Mouse (Mus musculus) layer of hippocampus, adult 2 months (tissue): ENCODE results near the gene Wfikkn2. TPM values are rescaled to one million over a fixed set of nuclear protein-coding genes. Genes with fewer than 3 reads are reported as not detected.
A peak's percentile ranks its signal among the peaks of the same experiment; 100 is the strongest.

Source experiments
- DNase-seq, 2 experiments: peaks; one replicate each; pipeline ENCODE4 v3.0.0; 2022; ENCODE audit warnings: low spot score in 2 of 2
- H3K27ac ChIP-seq: fragments of 200-600 bp; 2 replicates; pipeline ENCODE4 v1.8.1; 2022
- H3K4me3 ChIP-seq: fragments of 200-600 bp; 2 replicates; pipeline ENCODE4 v1.8.1; 2022; ENCODE audit warnings: mild to moderate bottlenecking
- CTCF ChIP-seq: fragments of 200-600 bp; conservative IDR thresholded peaks from 2 replicates; pipeline ENCODE4 v1.8.1; 2022; ENCODE audit warnings: antibody characterized with exemption, mild to moderate bottlenecking, moderate library complexity
- total RNA-seq, 2 experiments: library from RNA; stranded (reverse); gene quantifications; 2 replicates each; pipeline ENCODE4 v1.2.3; 2021

The Wfikkn2 gene
- total RNA-seq, 2 experiments from 2014 or later, result 0.49 to 0.72 TPM

- no peak for TF ChIP-seq CTCF
- no peak for DNase-seq
- H3K27ac ChIP-seq, result no peak overlapping the region
- no peak overlapping the region for H3K4me3 ChIP-seq
Observed at GRCm38 (mm10) chr11:94253156-94253555, 7.4 kb upstream of the Wfikkn2 start.

DNA sequence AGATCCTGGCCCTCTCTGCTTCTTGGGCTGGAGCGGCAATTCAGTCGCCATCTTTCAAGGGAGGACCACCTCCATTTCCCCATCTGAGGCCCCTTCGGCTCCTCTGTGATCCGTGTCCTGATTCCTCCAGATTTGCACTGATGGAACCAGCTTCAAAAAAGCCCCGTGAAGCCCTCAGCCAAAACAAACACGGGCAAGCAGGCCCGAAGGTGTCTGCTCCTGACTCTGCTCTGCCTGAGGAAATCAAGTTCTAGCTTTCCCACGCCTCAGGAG is 920 bp upstream of the Wfikkn2 start:
- DNase-seq, result no peak
- Histone ChIP-seq H3K27ac (no peak overlapping the region), H3K4me3 (no peak overlapping the region)
- TF ChIP-seq CTCF, result no peak

GRCm38 (mm10) chr11:94244385-94244784 is 1.4 kb downstream of the Wfikkn2 start:
- DNase-seq, result no peak
- Histone ChIP-seq H3K4me3 (no peak overlapping the region), H3K27ac (no peak overlapping the region)
- no peak for TF ChIP-seq CTCF

DNA sequence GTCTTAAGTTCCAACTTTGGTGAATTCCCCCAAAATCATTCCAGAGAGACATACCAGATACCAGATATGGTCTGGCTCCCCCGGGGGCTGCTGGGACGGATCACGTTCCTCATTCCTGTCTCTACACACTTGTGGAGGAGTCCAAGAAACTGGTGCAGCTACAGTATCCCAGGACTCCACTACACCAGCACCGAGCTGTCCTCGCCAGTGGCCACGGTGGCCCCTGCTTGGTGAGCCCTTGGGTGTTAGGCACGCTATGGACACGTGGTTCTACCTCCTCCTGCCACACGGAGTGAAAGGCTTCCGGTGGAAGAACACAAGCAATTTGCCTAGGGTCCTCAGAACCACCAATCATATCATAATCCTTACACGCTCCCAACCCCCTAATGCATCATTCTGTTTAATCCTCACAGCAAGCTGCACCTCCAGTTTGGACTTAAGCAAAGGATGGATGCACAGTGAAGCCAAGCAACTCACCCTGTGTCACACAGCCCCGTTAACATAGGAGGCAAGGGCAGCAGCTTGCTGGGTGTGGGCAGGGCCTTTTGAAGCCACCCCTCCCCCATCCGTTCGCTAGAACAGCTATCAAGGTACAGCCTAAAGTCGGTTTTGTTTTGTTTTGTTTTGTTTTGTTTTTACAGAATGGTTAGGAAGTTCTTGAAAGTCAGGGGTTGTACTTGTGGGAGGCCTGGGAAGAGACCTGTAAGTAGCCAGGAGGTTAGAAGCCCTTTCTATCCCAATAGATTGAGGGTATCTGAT is 2.2 kb downstream of the Wfikkn2 start:
- TF ChIP-seq CTCF, result no peak
- DNase-seq, result no peak
- Histone ChIP-seq H3K27ac (no peak overlapping the region), H3K4me3 (no peak overlapping the region; the same call in 1 of the 2 replicates)

DNA sequence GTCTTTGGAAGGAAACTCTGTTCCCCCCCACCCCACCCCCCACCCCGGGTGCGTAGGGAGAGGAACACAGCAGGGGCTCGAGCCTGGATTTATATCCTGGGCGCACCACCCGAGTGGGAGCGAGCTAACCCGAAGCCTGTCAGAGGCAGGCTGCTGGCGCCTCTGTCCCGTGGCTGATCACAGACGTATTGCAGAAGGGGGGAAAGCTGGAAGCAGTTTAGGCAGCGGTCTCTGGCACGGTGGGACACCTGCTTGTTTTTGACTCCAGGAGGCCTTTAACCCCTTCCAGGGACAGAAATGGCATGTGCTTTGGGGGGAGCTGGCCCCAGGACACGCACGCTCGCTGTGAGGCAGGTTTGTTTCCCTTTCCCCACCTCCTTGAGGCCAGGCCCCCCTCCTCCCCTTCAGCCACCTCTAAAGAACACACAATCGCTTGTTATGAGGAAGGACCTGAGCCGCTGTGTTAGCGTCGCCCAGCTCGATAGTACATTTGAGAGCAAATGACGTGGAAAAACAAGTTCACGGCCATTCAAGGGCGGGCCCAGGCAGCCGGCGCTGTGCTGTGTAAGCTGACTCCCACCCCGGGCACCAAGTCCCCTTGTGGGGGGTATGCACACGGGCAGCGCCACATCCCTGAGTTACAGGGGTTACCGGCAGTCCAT is 2.9 kb downstream of the Wfikkn2 start:
- Histone ChIP-seq H3K4me3 (peak overlapping the region; percentile 10; the same call in 1 of the 2 replicates), H3K27ac (no peak overlapping the region)
- TF ChIP-seq CTCF, result no peak
- no peak for DNase-seq

- TF ChIP-seq CTCF, result no peak
- peak overlapping the region; percentile 59; the same call in 1 of the 2 replicates for H3K27ac ChIP-seq
- no peak overlapping the region for H3K4me3 ChIP-seq
- DNase-seq, result no peak
Observed at GRCm38 (mm10) chr11:94239706-94240105, 6.1 kb downstream of the Wfikkn2 start.

GRCm38 (mm10) chr11:94238786-94239185 is 7.0 kb downstream of the Wfikkn2 start:
- Histone ChIP-seq H3K27ac (no peak overlapping the region), H3K4me3 (no peak overlapping the region)
- DNase-seq, result no peak
- no peak for TF ChIP-seq CTCF

DNA sequence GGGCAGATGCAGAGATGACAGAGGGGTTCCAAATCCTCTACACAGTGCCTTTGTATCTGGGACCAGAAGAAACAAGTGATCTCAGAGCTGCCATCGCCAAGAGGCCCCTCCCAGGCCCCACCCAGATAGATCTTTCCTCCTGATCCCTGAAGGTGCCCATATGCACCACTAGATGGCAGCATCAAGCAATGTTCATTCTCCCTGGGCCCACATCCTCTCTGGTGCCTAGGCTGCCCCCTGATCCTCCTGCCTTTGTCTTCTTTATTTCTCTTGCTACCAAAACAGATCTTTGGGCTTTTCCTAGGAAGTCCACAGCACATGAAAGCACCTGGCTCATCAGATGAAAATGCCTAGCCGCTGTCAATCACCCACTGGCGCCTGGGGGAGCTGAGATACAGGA is 9.7 kb downstream of the Wfikkn2 start:
- peak; percentile 93 for TF ChIP-seq CTCF
- peak; percentile 73 to 86 for DNase-seq
- Histone ChIP-seq H3K27ac (peak overlapping the region; percentile 80), H3K4me3 (peak overlapping the region; percentile 27; the same call in 1 of the 2 replicates)

- TF ChIP-seq CTCF, result no peak
- Histone ChIP-seq H3K4me3 (no peak overlapping the region), H3K27ac (peak overlapping the region; percentile 80; the same call in 1 of the 2 replicates)
- DNase-seq, result no peak
Observed at GRCm38 (mm10) chr11:94234857-94235256, 10.9 kb downstream of the Wfikkn2 start.

- H3K4me3 ChIP-seq, result no peak overlapping the region
- no peak for TF ChIP-seq CTCF
- peak overlapping the region; percentile 80 for H3K27ac ChIP-seq
- no peak for DNase-seq
Observed at GRCm38 (mm10) chr11:94234380-94234779, 11.4 kb downstream of the Wfikkn2 start.

DNA sequence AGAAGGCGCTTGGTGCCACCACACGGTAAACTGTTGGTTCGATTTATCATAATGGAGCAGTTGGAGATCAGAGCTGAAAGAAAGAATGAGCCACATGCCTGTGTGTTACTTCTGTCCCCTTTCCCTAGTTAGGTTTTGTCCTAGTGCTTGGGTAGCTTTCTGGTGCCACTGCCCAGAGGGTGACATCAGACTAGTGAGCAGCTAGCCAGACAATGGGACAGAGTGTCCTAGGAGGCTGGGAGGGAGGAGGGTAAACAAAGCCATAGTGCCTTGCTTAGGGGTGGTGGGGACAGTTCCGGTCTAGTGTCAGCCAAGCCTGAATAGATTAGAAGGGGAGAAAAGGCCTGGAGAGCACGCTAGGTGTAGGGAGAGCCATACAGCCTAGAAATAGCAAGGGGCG is 12.4 kb downstream of the Wfikkn2 start:
- DNase-seq, result peak in 1 of 2 experiments; percentile 43

DNA sequence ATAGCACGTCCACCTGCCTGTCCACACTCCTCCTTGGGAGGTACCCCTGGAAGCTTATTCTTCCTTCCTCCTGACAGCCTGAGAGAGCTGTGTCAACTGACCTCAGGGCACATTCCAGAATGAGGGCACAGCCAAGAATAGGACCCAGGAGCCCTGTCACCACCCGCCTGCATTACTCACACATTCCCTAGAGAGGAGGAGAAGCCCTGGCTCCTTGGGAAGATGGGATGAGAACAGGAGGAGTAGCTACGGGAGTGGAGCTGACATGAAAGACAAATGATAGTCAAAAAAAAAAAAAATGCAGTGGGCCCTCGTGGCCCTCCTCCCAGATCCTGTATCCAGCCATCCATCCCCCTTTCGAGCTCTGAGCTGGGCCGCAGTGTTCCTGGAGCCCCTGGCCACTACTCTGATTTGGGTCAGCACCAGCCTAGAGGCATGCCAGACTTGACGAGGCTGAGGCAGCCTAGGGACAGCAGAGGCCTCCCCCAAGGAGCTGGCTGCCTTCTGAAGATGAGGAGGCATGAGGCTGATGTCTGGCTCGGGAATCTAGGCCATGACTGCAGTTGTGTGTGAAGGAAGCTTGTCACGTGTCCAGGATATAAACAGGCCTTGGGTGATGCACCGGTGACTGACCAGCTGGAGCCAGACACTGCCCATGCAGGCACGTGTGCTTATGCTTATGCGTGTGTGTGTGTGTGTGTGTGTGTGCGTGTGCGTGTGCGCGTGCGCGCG is 13.8 kb downstream of the Wfikkn2 start:
- no peak for TF ChIP-seq CTCF
- no peak for DNase-seq
- H3K27ac ChIP-seq, result peak overlapping the region; percentile 64; the same call in 1 of the 2 replicates
- no peak overlapping the region for H3K4me3 ChIP-seq

More for the DNA sequence above, 12.4 kb downstream of the Wfikkn2 start:
- Histone ChIP-seq H3K4me3 (no peak overlapping the region), H3K27ac (peak overlapping the region; percentile 80)
- no peak for TF ChIP-seq CTCF

DNA sequence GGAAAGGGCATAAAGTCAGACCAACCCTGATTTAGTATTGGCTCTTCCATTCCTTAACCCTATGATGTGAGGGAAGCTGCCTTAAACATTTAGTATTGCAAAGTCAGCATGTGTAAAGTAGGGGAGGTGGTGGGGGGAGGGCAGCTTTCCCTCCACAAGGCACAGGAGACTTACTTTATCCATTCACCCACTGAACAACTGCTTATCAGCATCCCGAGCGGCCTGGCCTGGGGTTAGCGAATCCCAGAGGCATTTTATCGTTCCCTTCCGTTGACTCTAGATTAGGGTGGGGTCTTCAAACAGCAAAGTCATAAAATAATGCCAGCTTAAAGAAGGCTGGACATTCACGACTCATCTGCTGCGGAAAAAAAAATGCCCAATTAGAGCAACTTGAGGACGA is 15.6 kb downstream of the Wfikkn2 start:
- H3K27ac ChIP-seq, result no peak overlapping the region
- no peak for TF ChIP-seq CTCF

More for the DNA sequence above, 15.6 kb downstream of the Wfikkn2 start:
- DNase-seq, result no peak
- no peak overlapping the region for H3K4me3 ChIP-seq
